Mouse (Mus musculus): ENCODE results near the gene B4galnt3. TPM values are rescaled to one million over a fixed set of nuclear protein-coding genes. Genes with fewer than 3 reads are reported as not detected.

B4galnt3 gene
- polyA plus RNA-seq, 1 experiment from 2014 or later = 1.2 TPM

Other genes starting within 250 kb of the B4galnt3 start
- gene Ninj2, start 201.2 kb downstream of the B4galnt3 start, polyA plus RNA-seq (2016; fragmentation: Nextera tagmentation; extraction: Ambion mirVana) = 0.39 TPM in 1 of 2 replicates, not detected in the other
- 0.65 and 0.81 TPM in 2 replicates for gene D330020A13Rik, start 195 bp downstream of the B4galnt3 start, polyA plus RNA-seq (2016; fragmentation: Nextera tagmentation; extraction: Ambion mirVana)
- 59.6 and 62.2 TPM in 2 replicates for gene Kdm5a, start 69.6 kb upstream of the B4galnt3 start, polyA plus RNA-seq (2016; fragmentation: Nextera tagmentation; extraction: Ambion mirVana)
- 20.1 and 24.0 TPM in 2 replicates for gene Ccdc77, start 69.8 kb upstream of the B4galnt3 start, polyA plus RNA-seq (2016; fragmentation: Nextera tagmentation; extraction: Ambion mirVana)
- gene Il17ra, start 168.7 kb upstream of the B4galnt3 start, polyA plus RNA-seq (2016; fragmentation: Nextera tagmentation; extraction: Ambion mirVana) = 11.4 and 12.3 TPM in 2 replicates
- 3.2 and 4.1 TPM in 2 replicates for gene Tmem121b, start 199.2 kb upstream of the B4galnt3 start, polyA plus RNA-seq (2016; fragmentation: Nextera tagmentation; extraction: Ambion mirVana)
- gene Hdhd5, start 236.8 kb upstream of the B4galnt3 start, polyA plus RNA-seq (2016; fragmentation: Nextera tagmentation; extraction: Ambion mirVana) = 19.5 and 20.9 TPM in 2 replicates

Measured in hindbrain, embryonic 12.5 days (tissue).